Mouse (Mus musculus) embryonic stem cell, embryonic (primary cell): ENCODE results near the gene Tpmt.

Source experiments
- CTCF ChIA-PET, 4 experiments: fragments of 300-600 bp in 2 of 4; fragments of 350-600 bp in 2 of 4; sonication (Branson Sonifier 250); formaldehyde crosslinking; loops; one replicate each; lab custom pipeline; 2022; ENCODE audit warnings: inconsistent platforms in 2 of 4; lab: Charles Lee
- POLR2A ChIA-PET, 4 experiments: fragments of 300-600 bp in 2 of 4; fragments of 350-600 bp in 2 of 4; sonication (Branson Sonifier 250); formaldehyde crosslinking; loops; one replicate each; lab custom pipeline; 2022; ENCODE audit warnings: antibody characterized with exemption in 4 of 4, inconsistent platforms in 1 of 4; lab: Charles Lee

The Tpmt gene

DNA sequence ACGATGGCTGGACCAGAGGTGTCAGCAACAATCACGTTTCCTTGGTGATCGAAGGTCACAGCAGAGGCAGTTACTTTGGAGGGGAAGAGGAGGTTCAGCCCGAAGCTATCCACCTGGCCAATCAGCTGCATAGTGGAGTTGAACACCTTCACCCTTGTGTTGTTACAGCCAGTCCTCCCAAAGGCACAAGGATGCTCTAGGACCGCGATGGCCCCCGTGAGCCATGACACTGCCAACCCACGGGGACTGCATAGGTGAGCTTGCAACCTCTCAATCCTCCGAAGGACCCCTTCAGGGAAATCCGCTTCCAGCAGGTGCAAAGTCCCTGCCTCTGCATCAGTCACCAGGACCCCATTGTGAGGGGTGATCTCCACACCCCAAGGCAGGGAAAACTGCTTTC is 30.8 kb downstream of the Tpmt start:
- ChIA-PET POLR2A (interaction anchor here in 3 of 4 experiments (0.7 to 2.0 kb wide), 8 partner anchors 22 to 255 kb away, joined by 3 to 4 read pairs (median 3); no protein-coding TSS in a partner anchor), CTCF (interaction anchor here in 2 of 4 experiments (0.8 to 2.2 kb wide), 5 partner anchors 37 to 204 kb away, joined by 3 to 12 read pairs (median 5); no protein-coding TSS in a partner anchor)

DNA sequence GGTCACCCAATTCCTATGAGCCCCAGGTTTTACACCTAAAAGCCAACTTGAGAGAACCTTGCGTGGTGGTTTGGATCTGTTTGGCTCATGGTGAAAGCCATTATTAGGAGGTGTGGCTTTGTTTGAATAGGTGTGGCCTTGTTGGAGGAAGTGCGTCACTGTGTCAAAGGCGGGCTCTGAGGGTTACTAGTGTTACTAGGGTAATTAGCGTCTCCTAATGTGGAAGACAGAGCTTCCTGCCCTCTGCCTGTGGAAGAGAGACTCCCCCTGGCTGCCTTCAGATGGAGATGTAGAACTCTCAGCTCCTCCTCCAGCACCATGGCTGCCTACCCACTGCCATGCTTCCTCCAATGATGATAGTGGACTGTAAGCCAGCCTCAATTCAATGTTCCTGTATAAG is 42.9 kb downstream of the Tpmt start:
- POLR2A ChIA-PET, result interaction anchor here in 2 of 4 experiments (0.8 to 1.3 kb wide), 2 partner anchors 56 to 57 kb away, joined by 3 read pairs; no protein-coding TSS in a partner anchor
- CTCF ChIA-PET, result interaction anchor here (0.6 to 1.5 kb wide), 7 partner anchors 15 to 169 kb away, joined by 3 to 11 read pairs (median 3); partner anchors contain the start of gene Kif13a (in 1 of the 4)

DNA sequence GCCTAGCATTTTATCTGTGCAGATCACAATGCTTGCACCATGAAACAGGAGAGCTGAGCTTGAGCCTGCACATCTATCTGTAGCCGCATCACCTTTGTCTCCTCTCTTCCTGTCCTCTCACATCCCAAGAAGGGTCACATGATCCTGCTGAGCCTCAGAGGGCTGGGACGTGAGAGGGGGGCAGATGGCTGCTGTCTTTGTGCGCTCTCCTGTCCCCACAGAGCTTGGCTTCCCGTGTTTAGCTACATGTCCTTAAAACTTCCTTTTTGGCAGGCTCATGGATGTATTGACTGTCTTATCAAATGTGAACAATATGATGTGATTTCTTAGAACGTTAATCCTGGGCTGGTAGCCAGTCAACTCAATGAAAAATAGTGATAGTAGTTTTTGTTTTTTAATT is 45.0 kb downstream of the Tpmt start:
- ChIA-PET POLR2A (no interaction called here), CTCF (no interaction called here)

DNA sequence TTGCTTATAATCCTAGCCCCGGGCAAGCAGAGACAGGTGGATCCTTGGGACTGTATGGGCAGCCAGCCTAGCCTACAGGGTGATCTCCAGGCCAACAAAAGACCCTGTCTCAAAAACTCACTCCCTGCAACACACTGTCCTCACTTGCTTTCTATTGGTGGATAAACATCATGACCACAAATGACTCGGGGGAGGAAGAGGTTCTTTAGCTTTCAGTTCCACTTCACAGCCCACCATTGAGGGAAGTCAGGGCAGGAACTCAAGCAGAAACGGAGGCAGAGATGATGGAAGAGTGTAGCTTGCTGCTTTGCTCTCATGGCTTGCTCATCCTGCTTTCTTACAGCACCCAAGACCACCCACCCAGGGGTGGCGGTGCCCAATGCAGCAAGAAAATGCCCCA is 47.2 kb downstream of the Tpmt start:
- ChIA-PET POLR2A (interaction anchor here in 1 of 4 experiments (0.6 kb wide), 1 partner anchor 1599 kb away, joined by 5 read pairs; no protein-coding TSS in a partner anchor), CTCF (interaction anchor here in 2 of 4 experiments (0.7 kb wide), 2 partner anchors 21 to 107 kb away, joined by 7 to 10 read pairs; no protein-coding TSS in a partner anchor)

DNA sequence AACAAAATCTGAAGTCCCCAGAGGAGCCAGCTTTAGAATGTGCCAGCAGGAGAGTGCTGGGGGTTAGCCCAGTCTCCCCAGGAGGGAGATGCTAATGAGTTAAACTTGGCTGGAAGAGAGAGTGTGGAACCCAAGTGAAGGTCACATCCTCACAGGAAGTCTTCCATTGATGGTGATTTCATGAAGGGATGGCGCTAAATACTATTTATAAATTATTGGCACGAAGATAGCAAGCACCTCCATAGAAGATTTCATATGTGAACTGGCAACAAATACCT is 51.3 kb downstream of the Tpmt start:
- ChIA-PET CTCF (interaction anchor here in 1 of 4 experiments (0.5 kb wide), 1 partner anchor 35 kb away, joined by 3 read pairs; no protein-coding TSS in a partner anchor), POLR2A (interaction anchor here in 1 of 4 experiments (0.5 kb wide), 1 partner anchor 49 kb away, joined by 4 read pairs; no protein-coding TSS in a partner anchor)

DNA sequence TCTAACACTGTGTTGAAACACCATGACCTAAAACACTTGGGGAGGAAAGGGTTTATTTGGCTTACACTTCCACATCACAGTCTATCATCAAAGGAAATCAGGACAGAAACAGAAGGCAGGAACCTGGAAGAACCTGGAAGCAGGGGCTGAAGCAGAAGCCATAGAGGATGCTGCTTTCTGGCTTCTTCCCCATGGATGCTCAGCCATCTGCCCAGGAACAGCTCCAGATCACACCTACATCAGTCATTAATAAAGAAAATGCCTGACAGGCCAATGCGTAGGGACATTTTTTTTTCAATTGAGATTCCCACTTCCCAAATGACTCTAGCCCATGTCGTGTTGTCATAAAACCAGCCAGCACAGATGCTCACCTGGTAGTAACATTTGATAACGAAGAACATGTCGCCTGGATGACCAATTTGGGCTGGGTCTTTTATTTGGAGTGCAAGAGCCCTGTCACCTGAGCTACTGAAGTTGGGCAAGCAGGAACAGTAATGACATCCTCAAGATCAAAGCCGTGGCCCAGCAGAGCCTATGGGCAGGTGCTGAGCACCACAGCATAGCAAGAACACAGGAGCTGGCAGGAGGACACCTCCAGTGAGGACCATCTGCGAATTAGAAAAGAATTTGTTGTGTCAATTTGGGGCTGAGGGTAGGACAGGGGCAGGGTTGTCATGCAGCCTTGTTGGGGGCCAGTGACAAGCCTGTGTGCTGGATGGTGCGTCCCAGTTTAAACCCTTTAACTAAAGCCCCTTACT is 51.8 kb downstream of the Tpmt start:
- POLR2A ChIA-PET, result interaction anchor here in 1 of 4 experiments (1.4 kb wide), 1 partner anchor 48 kb away, joined by 4 read pairs; no protein-coding TSS in a partner anchor
- CTCF ChIA-PET, result interaction anchor here in 1 of 4 experiments (0.5 kb wide), 1 partner anchor 34 kb away, joined by 3 read pairs; no protein-coding TSS in a partner anchor

DNA sequence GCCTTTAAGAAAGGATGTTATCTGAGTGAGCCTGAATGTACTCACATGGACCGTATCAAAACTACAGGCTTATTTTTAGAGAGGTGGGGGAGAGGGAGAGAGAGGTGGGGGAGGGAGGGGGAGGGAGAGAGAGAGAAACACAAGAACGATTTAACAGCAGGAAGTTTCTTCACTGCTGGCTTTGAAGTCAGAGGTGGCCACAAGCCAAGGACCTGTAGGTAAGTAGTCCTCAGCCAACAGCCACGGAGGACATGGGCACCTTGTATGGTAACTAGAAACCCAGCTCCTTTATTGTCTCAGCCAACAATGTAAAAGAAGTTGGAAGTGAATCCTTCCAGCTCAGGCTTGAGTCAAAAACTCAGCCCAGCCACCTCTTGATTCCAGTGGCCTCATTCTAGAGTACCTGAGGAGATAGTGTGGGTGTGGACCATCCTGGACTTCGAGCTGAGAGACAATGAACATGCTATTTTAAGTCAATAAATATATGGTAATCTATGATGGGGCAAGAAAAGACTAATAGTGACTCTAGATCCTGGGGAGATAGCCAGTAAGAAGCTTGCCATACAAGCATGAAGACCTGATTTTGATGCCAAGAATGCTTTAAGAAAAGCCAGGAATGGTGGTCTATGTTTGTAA is 54.0 kb downstream of the Tpmt start:
- ChIA-PET CTCF (no interaction called here), POLR2A (interaction anchor here in 1 of 4 experiments (0.6 kb wide), 1 partner anchor 27 kb away, joined by 3 read pairs; no protein-coding TSS in a partner anchor)

DNA sequence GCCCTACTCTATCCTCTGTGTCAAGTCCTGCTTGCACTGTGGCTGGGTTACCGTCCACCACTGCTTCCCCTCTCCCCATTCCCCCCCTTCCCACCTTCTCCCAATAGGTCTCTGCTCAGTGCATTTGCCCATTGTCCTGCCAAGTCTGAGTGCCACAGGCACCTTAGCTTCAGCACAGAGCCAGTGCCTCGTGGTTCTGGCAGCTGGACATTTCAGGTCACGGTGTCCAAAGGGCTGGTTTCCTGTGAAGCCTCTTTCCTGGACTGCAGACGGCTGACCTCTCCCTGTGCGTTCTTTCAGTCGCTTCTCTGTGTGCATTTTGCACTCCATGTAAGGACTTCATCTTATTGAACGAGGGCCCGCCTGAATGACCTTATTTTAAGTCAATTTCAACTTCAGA is 56.6 kb downstream of the Tpmt start:
- ChIA-PET CTCF (no interaction called here), POLR2A (interaction anchor here in 1 of 4 experiments (0.8 to 1.3 kb wide), 2 partner anchors 61 to 146 kb away, joined by 3 read pairs; no protein-coding TSS in a partner anchor)

DNA sequence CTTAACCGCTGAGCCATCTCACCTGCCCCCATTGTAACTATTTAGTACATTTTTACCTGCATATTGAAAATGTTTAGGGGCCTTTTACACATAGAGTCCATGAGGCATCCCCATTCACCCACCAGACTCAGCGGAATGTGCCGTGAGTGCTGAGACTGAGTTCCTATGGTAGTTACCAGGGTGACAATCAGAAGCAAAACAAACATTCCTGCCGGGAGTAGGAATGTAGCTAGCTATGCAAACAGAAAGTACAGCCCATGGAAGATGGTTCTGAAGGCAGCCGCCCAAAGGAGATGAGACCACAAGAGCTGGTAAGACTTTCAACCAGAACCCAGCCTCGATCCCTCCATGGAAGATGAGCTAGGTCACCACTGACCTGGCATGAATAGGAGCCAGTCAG is 58.3 kb downstream of the Tpmt start:
- ChIA-PET POLR2A (interaction anchor here in 2 of 4 experiments (1.0 to 1.1 kb wide), 3 partner anchors 11 to 43 kb away, joined by 3 to 6 read pairs (median 3); no protein-coding TSS in a partner anchor), CTCF (interaction anchor here in 2 of 4 experiments (0.6 to 0.8 kb wide), 2 partner anchors 31 to 62 kb away, joined by 3 read pairs; no protein-coding TSS in a partner anchor)

DNA sequence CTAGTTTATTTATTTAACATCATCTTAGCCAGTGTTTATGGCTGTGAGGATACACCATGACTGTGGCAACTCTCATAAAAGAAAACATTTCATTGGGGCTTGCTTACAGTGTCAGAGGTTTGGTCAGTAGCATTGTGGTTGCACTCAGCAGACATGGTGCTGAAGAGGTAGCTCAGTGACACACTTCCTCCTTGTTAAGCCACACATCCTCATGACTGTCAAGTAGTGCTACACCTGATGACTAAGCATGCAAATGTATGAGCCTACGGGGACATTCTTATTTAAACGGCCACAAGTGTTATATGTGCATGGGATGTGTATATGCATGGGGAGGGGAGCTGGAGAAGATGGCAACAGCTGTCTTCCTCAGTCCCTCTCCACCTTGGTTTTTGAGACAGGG is 60.7 kb downstream of the Tpmt start:
- ChIA-PET CTCF (no interaction called here), POLR2A (no interaction called here)

DNA sequence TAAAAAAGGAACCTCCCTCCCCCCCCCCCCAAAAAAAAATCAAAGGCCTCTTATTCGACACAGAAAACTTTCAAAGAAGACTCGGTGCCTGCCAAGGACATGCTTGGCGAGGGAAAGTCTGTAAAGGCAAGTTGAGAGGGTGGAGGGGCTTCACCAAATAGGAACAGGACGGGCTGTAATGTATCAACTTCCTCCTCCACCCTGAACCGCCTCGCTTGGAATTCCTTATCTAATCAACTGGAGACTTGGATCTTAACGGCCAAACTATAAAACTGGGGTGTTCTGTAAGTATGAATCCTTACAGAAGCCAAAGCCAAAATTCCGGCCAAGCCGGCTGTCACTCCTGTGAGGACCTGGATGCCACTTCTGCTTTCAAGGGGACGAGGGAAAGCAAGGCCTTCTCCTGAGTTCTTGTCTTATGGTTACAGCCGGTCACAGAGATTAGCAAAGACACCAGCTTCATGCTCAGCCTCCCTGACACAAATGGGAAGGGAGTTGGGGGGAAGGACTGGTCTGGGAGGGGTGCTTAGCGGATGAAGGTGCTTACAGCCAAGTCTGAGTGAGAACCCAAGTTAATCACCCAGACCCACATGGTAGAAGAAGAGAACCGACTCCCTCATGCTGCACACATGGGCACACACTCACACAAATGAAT is 64.6 kb downstream of the Tpmt start:
- ChIA-PET POLR2A (no interaction called here), CTCF (no interaction called here)

DNA sequence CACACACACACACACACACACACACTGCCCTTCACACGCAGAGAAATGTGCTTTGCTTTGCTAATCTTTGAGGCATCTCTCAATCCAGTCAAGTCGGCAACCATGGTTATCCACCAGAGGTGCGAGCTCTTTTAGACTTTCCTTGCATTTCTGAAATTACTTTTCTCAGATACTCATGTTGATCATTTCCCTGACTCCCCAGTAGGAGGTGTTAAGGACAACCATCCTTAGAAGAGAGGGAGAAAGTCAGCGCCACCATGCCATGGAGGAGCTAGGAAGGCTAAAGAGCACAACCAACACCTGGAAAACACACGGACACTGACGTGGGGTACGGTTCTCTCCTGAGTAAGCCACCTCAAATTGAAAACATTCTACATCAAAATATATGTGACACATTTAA is 68.0 kb downstream of the Tpmt start:
- ChIA-PET CTCF (interaction anchor here in 3 of 4 experiments (0.5 to 0.8 kb wide), 6 partner anchors 21 to 75 kb away, joined by 3 to 7 read pairs (median 4); partner anchors contain the start of gene Nhlrc1 (in 1 of the 3)), POLR2A (interaction anchor here in 1 of 4 experiments (0.6 to 0.7 kb wide), 2 partner anchors 48 to 65 kb away, joined by 3 to 6 read pairs; no protein-coding TSS in a partner anchor)

DNA sequence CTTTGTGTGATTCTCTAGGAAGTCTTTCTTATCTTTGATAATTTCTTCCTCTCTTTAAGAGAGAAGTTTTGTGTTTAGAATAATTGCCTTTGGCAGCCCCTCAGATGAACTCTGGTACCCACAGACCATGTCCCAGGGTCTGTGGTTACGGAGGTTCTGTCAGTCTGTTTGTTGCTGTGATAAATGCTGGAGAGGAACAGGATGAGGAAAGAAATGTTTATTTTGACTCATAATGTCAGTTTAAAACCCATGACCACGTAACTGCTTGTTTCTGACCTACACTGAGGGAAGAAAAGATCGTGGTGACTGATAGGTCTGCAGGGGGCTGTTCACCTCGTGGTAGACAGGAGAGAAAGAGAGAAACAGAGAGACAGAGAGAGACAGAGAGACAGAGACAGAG is 68.6 kb downstream of the Tpmt start:
- CTCF ChIA-PET, result interaction anchor here in 3 of 4 experiments (0.5 to 0.8 kb wide), 4 partner anchors 30 to 685 kb away, joined by 3 to 9 read pairs (median 5); partner anchors contain the start of gene Nhlrc1 (in 1 of the 3)
- POLR2A ChIA-PET, result interaction anchor here in 2 of 4 experiments (0.6 to 1.7 kb wide), 9 partner anchors 10 to 41 kb away, joined by 3 to 14 read pairs (median 4); no protein-coding TSS in a partner anchor

DNA sequence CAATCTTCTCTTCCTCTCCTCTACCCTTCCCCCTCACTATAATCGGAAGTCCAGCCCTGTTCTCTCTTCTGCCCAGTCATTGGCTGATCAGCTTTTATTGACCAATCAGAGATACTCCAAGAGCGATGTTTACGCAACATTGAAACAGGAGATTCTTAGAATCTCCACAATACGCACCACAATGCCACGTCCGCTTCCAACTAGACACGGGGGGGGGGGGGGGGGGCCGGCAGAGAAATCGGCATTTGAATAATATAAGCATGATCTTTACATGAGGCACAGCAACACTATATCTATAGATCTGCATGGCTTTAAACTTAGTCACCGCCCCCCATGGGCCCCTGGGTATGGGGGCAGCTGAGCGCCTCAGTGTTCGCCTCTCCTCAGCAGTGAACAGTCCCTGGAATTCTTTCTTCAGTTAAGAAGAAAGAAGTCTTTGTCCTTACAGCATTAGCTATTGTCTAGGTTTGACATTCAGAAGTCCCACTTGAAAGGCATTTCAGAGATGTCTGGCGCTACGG is 69.4 kb downstream of the Tpmt start:
- ChIA-PET CTCF (interaction anchor here in 2 of 4 experiments (0.6 to 1.1 kb wide), 6 partner anchors 42 to 1691 kb away, joined by 3 to 9 read pairs (median 4); no protein-coding TSS in a partner anchor), POLR2A (interaction anchor here in 3 of 4 experiments (0.5 to 1.7 kb wide), 27 partner anchors 9 to 922 kb away, joined by 3 to 14 read pairs (median 4); partner anchors contain the start of genes Kdm1b (in 1 of the 3), Nhlrc1 (in 1 of the 3) and Tpmt (in 1 of the 3))
